Mouse (Mus musculus) left cerebral cortex, adult 11 months (tissue): ENCODE data around the gene Acad11.

Experiments
- DNase-seq: peaks from one replicate; pipeline ENCODE4 v3.0.0; 2022; ENCODE audit warnings: low spot score

The Acad11 gene

DNA sequence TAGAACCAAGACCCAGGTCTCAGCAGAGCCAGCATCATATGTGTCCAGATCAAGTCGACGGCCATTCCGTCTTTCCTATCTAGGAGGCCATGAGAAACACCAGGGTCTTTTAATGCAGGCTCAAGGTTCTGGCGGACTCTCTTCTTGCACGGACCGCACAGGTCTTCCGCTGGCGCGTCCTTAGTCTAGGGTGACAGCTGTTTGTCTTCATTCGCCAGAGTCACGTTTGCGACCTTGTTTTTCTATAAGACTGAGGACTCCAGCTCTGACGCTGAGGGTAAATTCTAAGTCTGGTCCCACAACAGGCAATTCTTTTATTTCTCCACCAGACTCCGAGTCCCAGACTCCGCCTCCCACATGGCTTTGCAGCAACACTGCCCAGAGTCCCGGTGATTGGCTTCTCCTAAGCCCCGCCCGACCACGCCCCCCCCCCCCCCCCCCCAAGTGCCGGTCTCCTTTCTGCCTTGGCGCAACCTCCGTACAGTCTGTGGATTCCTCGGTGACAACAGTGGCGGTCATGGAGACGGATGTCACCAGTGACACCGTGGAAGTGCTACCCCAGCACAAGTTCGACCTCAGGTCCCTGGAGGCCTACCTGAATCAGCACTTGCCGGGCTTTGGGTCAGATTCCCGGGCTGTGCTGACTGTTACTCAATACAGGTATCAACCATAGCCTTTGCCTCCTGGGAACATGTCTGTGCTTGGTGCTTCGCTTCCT is at the start of gene Acad11:
TSS of gene Acad11 (plus strand) at position 134 of the 718 bp plus-strand sequence.
- DNase-seq, result peak; percentile 85

DNA sequence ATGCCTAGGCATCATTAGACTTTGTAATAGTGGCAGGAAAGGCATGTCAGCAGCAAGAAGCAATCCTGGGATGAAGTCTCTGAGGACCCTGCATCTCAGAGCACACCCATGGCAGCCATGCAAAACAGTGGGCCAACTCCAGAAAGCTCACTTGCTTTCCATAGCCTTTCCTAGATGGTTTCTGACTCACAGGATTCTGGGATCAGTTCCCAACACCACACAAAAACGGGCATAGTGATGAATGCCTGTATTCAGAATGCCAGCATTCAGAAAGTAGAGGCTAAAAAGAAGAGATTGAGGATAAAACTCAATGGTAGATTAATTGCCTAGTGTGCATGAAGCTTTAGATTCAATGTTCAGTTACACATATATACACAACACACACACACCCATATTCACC is 48.7 kb upstream of the Acad11 start:
- no peak for DNase-seq

DNA sequence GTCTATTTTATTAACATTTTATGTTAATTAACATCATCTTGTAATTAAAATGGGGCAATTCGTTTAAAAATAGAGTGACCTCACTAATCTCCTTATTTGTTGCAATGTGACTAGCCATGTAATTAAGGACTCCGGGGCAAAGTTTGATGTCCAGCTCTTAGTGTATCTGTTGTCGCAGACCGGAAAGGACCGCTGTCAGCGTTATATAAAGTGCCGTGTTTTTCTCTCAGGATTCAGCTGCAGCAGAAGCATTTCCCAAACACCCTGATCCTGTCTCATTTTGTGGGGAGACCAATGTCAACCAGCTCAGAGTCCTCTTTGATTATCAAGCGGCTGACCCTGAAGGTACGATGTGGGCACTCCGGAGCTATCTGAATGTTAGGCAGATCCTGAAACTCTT is 42.2 kb upstream of the Acad11 start:
- DNase-seq, result no peak

DNA sequence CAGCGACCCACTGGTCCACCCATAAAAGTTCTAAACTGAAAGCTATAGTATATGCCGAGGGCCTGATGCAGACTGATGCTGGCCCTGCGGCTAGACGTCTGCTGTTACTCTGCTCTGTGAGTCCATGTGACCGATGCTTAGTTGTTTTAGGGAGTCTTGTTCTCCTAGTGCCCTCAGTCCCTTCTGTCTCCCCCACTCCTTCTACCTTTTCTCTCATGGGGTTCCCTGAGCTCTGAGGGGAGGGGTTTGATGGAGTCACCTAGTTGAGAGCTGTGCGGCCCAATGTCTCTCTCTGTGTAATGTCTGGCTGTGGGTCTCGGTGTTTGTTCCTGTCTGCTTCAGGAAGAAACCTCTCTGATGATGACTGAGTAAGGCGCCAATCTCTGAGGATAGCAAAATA is 36.0 kb upstream of the Acad11 start:
- no peak for DNase-seq

DNA sequence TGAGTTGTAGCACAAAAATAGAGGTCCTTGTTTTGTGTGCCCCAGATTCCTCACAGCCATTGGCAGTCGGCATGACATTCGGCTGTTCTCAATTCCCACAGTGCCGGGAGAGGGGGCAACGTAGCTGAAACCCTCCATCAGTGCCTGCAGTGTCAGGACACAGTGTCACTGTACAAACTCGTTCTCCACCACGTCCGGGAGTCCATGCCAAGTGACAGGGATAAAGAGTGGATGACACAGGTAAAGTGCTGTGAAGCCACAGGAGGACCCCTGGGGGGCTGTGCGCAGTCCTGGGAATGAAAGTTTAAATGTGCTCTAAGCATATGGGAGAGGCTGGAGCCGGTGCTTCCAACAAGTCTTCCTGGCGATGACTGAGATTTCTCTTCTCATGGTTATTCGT is 33.3 kb upstream of the Acad11 start:
- no peak for DNase-seq

DNA sequence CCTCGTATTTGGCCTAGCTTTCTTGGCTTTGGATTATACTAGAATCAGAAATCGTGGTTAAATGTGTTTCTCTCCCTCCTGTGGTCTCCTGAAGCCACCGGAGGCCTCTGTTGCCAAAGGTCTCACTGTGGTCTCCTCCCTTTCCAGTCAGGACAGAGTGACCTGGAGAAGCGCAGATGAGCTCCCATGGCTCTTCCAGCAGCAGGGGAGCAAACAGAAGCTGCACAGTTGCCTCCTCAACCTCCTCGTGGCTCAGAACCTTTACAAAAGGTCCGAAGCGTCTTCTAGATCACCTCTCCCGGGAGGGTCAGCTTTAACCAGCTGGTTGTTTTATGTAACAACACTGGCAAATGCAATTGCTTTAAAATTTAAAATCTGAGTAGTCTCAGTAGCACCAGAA is 28.9 kb upstream of the Acad11 start:
- no peak for DNase-seq

DNA sequence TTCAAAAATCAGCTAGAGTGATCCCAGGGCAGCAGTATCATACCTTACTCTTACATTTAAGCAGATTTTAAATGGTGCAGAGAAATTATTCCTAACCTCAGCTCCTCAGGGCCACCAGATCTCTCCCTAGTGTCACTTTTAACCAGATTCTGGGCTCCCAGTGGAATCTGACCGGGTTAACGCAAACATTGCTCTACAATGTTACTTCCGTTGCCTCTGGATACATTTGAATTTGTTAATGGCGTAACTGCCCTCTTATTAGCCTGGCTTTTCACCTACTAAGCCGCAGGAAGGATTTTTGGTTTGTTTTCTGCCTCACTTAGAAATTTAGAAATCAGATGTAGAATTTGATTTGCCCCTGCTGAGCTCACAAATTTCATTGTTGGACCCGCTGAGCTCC is 28.5 kb upstream of the Acad11 start:
- no peak for DNase-seq

DNA sequence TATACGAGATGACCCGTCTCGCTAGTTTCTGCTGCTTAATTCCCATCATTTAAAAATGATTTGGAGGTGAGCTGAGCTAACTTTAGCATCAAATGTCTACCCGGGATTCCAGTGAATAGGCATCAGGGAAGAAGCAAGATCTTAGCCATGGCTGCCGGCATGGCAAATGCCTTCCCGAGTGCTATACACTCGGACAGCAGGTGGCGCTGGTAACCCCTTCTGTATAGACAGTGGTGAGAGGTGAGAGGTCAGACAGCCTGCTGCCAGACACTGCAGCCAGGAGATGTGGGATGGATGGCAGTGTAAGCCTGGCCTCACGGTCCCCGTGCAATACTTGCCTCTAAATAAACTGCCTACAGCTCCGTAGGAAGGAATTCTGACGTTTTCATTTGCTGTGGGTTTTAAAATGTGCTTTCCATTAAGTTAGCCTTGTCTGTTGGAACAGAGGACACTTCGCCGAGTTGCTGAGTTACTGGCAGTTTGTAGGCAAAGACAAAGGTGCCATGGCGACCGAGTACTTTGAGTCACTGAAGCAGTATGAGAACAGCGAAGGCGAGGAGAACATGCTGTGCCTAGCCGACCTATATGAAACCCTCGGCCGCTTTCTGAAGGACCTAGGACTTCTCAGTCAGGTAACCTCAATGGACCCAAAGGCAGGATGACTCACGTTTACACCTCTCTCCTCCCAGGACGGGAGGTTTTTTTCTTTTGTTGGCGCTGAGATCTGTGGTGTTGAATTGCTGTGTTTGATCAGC is 27.7 kb upstream of the Acad11 start:
- peak; percentile 53 for DNase-seq

DNA sequence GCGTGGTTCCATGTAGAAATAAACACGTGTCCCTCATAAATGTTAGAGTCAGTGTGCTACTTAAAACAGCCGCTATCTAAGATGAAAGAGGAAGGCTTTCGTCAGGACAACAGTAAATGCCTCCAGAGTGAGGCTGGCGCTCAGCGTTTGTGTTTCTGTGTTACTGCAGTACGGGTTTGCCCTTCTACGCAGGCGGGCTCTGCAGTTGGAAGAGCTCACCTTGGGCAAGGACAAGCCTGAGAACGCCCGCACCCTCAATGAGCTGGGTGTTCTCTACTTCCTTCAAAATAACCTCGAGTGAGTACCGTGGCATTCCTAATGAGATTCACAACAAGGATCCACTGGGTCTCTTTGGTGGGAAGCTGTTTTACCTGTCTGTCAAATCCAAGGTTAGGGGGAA is 24.9 kb upstream of the Acad11 start:
- DNase-seq, result no peak

DNA sequence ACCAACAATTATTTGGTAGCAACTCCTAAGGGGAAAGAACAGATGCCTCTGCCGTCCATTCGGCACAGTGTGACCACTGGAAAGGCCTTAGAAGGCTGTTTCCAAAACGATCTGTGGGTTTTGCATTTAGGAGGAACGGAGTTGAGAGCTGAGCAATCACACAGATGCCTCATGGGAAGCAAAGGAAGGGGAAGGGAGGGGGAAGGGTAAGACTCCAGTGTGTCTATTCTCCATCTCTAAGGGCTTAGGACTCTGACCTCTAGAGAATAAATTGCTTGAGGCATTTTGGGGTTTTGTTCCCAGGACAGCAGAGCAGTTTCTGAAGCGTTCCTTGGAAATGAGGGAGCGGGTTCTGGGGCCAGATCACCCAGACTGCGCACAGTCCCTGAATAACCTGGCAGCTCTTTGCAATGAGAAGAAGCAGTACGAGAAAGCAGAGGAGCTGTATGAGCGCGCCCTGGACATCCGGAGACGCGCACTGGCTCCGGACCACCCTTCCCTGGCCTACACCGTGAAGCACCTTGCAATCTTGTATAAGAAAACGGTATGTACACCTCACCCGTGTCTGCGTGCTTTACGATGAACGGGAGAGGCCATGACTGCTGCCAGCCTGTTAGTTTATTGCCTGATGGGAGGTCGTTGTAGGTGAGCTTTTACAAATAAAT is 24.0 kb upstream of the Acad11 start:
- no peak for DNase-seq

DNA sequence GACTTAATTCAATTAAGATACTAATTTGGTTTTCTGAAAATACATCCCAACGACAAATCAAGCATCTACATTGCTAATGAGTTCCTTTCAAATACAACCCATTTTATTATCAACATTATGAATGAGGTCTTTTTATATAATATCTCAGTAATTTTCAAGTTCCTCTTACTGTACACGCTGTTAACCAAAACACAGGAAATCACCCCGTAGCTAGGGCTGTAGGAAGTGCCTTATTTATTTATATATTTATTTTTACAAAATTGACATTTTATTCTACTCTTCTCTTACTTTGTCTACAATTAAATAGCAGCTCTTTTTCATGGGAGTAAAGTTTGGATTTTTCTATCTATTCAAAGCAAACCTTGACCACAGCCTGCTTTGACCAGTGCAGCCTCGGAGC is 23.4 kb upstream of the Acad11 start:
- DNase-seq, result no peak

DNA sequence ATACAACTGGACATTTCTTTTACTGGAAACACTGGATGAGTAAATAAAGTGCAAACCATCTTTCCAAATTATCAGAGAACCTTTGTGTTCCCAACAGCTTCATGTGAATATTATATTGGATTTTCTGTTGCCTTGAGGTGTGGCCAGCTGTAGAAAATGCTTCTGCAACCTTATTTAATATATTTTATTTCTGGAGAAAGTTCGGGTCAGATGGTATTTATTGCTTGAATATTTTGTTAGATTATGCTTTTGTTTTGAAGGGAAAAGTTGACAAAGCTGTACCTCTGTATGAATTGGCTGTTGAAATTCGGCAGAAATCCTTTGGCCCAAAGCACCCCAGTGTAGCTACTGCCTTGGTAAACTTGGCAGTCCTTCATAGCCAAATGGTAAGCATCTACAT is 22.8 kb upstream of the Acad11 start, which contains the start of gene Gm28305:
TSS of gene Gm28305 (plus strand) at position 301 of the 400 bp plus-strand sequence.
- no peak for DNase-seq

DNA sequence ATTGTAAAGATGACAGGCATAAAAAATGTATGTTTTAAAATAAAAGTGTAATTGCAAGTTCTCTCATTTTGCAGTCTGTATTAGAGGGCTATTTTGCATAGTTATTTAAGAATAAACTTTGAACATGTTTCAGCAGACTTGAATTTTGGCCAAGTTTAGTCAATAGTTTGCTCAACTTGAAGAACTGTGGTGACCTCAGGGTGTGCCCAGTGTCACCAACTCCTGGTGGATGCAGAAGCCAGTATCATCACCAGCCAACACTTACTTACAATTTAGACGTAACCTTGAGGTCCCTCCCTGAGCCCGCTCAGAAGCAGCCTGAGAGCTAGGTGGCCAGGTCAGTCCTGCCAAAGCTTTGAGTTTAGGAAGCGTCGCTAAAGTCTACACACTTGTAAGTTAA is 19.5 kb upstream of the Acad11 start:
- DNase-seq, result no peak

DNA sequence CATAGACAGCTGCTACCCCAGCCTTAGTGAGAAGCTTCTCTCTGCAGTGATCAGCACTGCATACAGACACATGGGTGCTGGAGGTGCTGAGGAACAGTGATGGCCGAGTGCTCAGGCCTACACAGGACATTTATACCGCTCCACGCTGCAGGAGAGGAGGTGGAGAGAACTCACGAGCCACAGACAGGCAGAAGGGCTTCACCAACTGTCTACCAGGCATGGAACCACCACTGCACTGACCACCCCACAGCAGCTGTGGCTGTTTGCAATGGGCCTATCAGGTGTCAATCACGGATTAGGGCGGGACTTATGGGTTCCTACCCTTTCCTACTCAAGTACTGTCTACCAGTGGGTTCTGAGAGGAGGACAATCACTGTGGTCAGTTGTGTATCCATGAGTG is 12.1 kb upstream of the Acad11 start:
- DNase-seq, result no peak

DNA sequence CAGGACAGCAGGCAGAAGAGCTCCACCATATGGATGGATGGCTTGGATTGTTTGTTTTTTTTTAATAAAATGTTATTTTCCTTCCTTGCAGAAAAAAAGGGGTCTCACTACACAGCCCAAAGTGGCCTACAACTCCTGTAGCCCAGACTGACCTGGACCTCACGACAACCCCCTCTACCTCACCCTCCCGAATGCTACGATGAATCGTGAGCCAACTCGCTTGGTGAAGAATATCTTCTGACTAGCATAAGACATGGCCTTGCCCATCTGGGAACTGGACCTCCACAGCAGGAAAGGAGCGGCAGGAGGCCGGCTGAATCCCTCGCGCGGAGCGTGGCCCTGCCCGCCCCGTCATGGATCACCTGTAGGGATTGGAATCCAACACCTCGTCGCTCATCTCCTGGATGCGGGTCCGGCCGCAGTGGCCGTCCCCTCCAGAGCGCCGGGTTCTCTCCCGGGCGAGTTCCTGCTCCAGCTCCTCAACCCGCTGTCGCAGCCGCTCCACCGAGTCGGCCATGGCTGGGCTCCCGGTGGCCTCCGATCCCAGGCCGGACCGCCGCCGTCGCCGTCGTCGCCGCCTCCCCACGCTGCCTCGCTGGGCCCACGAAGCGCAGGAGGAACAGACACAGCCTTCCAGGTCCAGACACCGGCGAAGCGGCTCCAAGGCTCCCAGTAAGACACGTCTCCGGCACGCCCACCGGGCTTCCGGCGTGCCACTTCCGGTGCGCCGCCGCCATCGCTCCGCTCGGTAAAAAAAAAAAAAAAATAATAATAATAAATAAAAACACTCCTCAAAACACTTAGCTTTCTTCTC is 540 bp upstream of the Acad11 start, which contains the start of gene Uba5:
TSS of gene Uba5 (minus strand) at position 705 of the 814 bp plus-strand sequence.
- no peak for DNase-seq

DNA sequence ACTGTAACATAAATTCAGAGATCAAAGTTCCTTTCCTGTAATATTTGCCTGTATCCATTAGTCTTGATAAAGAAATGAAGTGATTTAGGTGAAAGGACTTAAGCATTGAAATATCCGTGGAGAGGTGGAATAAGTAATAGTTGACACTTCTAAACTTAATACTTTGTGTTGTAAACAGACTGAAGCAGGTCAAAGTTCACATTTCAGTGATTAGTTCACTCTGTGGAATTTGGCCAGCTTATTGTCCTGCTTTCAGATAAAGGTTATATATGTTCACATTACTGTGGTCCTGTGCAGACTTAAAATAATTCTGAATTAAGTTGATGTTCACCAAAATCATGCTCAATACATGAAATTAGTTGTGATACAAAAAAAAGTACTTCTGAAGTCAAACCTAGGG is 1.4 kb downstream of the Acad11 start:
- no peak for DNase-seq

DNA sequence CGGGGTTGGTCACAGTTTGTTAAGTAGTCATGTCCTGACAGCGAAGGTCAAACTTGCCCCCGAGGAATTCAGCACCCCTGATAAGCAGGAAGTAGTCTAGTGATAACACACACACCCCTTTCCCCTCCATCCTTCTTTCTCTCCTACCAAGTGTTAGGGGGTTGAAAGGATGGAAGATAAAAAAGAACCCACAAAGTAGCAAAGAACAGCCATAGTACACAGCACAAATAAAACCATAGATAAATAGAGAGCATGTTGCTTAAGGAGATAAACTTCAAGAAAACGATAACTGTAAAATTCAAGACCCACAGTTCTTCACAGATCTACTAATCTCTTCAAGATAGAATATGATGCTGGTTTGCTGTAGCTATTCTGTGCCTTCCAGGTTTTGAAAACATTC is 7.1 kb downstream of the Acad11 start:
- no peak for DNase-seq

DNA sequence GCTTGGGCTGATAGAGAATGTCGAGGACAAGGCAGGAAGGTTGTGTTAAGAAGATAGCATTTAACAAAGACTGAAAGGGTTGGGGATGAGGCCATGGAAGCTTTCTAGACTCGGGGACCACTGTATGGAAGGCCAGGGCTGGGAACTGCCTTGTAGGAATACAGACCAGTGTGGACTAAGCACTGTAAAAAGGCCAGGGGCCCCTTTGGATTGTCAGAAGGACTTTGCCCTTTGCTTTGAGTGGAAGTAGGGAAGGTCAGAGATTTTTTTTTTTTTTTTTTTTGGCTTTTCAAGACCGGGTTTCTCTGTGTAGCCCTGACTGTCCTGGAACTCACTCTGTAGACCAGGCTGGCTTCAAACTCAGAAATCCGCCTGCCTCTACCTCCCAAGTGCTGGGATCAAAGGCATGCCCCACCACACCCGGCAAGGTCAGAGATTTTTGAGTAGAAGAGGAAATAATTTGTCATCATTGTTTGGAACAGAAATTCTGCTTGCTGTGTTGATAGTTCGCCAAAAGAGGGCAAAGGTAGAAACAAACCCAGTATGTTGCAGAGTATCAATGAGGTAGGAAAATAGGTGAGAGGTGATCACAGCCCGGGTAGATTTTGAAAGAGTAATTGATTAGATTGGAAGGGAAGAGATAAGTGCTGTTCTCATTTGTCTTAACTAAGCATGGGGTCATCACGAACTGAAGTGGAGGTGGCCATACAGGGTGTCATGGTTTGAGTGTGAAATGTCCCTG is 7.9 kb downstream of the Acad11 start:
- DNase-seq, result no peak

DNA sequence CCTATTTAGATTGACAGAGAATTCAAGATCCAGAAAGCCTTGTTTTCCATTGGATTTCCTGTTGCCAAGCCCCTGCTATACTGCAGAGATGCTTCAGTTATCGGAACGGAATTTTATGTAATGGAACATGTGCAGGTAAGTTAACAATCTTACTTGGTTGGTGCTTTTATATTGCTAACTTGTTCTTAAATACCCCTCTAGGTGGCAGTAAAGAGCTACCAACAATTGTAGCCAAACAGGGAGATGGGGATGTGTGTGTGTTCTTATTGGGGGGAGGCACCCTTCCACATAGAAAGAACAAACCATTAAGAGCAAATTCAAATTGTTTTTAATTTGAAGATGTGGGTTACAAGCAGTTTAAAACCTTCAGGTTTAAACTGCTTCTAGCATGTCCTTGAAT is 12.6 kb downstream of the Acad11 start:
- no peak for DNase-seq

DNA sequence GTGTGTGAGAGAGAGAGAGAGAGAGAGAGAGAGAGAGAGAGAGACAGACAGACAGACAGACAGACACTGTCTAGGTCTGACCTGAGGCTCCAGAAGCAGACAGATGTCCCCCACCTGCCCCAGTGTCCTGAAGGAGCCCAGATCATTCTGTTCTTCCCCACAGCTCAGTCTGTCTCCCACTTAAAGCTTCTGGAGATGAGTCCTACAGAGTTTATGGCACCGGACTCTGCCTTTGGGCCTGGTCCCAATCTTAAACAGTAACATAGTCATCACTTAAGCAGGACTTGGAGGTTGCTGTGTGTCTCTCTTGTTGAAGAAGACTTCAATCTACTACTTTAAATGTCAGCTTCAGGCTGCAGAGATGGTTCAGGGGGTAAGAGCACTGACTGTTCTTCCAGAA is 15.6 kb downstream of the Acad11 start:
- no peak for DNase-seq

DNA sequence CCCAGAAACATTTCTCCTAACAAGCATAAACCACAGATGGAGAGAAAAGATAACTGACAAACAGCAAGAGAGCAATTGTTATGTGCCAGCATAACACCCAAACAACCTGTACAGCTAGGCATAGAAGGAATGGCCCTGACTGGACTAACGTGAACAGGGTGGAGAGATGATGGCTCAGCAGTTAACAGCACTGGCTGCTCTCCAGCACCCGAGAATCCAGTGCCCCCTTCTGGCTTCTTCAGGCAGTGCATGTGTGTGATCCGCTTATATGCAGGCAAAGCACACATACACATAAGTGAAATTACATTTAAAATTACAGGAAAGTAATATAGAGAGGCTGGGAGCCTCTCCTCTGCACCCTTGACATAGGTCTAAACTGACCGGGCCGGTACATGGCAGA is 16.2 kb downstream of the Acad11 start:
- DNase-seq, result no peak

DNA sequence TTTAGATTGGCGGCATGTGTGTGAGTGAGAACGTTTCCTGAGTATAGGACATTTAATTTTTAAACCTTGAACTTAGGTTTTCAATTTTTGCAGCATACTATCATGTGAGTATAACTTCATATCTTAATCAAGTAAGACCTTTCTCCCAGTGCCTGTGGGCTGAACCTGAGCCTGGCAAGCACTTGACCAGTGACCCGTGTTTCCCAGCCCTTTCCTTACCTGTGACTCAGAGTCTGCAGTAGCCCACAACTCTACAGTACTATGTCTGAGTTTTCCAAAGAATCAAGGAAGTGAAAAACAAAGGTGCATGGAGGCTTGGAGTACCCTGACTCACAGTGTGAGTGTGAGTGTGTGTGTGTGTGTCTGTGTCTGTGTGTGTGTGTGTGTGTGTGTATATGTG is 16.9 kb downstream of the Acad11 start:
- DNase-seq, result no peak
